Mouse (Mus musculus) kidney, postnatal 0 days (tissue): ENCODE data around the gene 1700018G05Rik. TPM values are rescaled to one million over a fixed set of nuclear protein-coding genes. Genes with fewer than 3 reads are reported as not detected.
"Not testable (repeated sequence)": the region's sequence is repeated elsewhere in the genome, so short reads cannot be mapped to it uniquely, and the experiment has no call there.

Experiments used
- ATAC-seq: fragments of 200-750 bp; cut with Nextera tagmentation; replicated peaks from 2 replicates; pipeline ENCODE4 v1.8.0; 2017; ENCODE audit warnings: low read depth, moderate number of reproducible peaks, moderate TSS enrichment, moderate library complexity; ENCODE audit not compliant: low FRiP score
- DNase-seq: peaks from one replicate; pipeline ENCODE4 v3.0.0-alpha.2; 2016; ENCODE audit warnings: low spot score
- H3K27ac ChIP-seq: fragments of 300-500 bp; sonication (generic); 2 replicates; pipeline ENCODE4 v1.5.1; 2014; ENCODE audit warnings: mild to moderate bottlenecking
- H3K27me3 ChIP-seq: fragments of 300-500 bp; sonication (generic); 2 replicates; pipeline ENCODE4 v1.6.1; 2014; ENCODE audit warnings: low read length, mixed read lengths; ENCODE audit not compliant: insufficient read depth
- H3K36me3 ChIP-seq: fragments of 300-500 bp; sonication (generic); 2 replicates; pipeline ENCODE4 v1.6.1; 2014; ENCODE audit warnings: low read length, mixed read lengths; ENCODE audit not compliant: insufficient read depth
- H3K4me1 ChIP-seq: fragments of 300-500 bp; sonication (generic); replicated peaks from 2 replicates; pipeline ENCODE4 v1.6.1; 2014; ENCODE audit warnings: antibody characterized with exemption, low read length, mixed read lengths; ENCODE audit not compliant: insufficient read depth
- H3K4me2 ChIP-seq: fragments of 300-500 bp; sonication (generic); 2 replicates; pipeline ENCODE4 v1.6.1; 2014; ENCODE audit warnings: mild to moderate bottlenecking, low read length, moderate library complexity, mixed read lengths
- H3K4me3 ChIP-seq: fragments of 300-500 bp; sonication (generic); replicated peaks from 2 replicates; pipeline ENCODE4 v1.5.1; 2014; ENCODE audit warnings: low read depth, low read length
- H3K9ac ChIP-seq: fragments of 300-500 bp; sonication (generic); 2 replicates; pipeline ENCODE4 v1.6.1; 2014; ENCODE audit warnings: low read depth, low read length
- H3K9me3 ChIP-seq: fragments of 300-500 bp; sonication (generic); replicated peaks from 2 replicates; pipeline ENCODE4 v1.6.1; 2016; ENCODE audit warnings: low read length, inconsistent platforms, mixed read lengths
- CTCF ChIP-seq: IDR thresholded peaks from 2 replicates; pipeline ENCODE4 v1.5.1; 2016; ENCODE audit warnings: antibody characterized with exemption, low read depth, mild to moderate bottlenecking, moderate library complexity
- WGBS: fragments of 180-500 bp; shearing (Covaris S2); extraction: QIAGEN DNeasy Blood & Tissue Kit; methylation state at CpG from one replicate; pipeline ENCODE4 v1.1.7; 2014; 5-methylcytosine and 5-hydroxymethylcytosine counted together
- polyA plus RNA-seq: library from polyadenylated mRNA; unstranded; fragments of >200 nt; fragmentation: Nextera tagmentation; extraction: Ambion mirVana; gene quantifications from 2 replicates; pipeline ENCODE4 v1.2.1, GENCODE M21; 2015

1700018G05Rik gene
- polyA plus RNA-seq, 1 experiment from 2014 or later, result not detected

- Histone ChIP-seq H3K27ac (no peak overlapping the region), H3K27me3 (0 out of 2 replicates have a peak, but pooled peaks cover 6% of the 10 kb centered on the region), H3K4me1 (no peaks in the 10 kb centered on the region), H3K36me3 (no peaks in the 10 kb centered on the region), H3K4me3 (peak overlapping the region; percentile 43; the same call in 1 of the 2 replicates), H3K9me3 (no peaks in the 10 kb centered on the region), H3K9ac (no peak overlapping the region), H3K4me2 (peak overlapping the region; percentile 64; the same call in 1 of the 2 replicates)
- TF ChIP-seq CTCF, result no peak
- 57% methylated on average over 8 of the region's 8 CpGs for WGBS
- ATAC-seq (no peak), DNase-seq (no peak)
Observed at GRCm38 (mm10) chrX:102934395-102934764, 6.2 kb downstream of the 1700018G05Rik start.

- Histone ChIP-seq H3K27me3 (0 out of 2 replicates have a peak, but pooled peaks cover 6% of the 10 kb centered on the region), H3K9ac (no peak overlapping the region), H3K4me2 (no peak overlapping the region), H3K27ac (no peak overlapping the region), H3K36me3 (no peaks in the 10 kb centered on the region), H3K4me3 (no peak overlapping the region), H3K9me3 (no peaks in the 10 kb centered on the region), H3K4me1 (no peaks in the 10 kb centered on the region)
- 43% methylated on average over 5 of the region's 5 CpGs for WGBS
- ATAC-seq (no peak), DNase-seq (peak; percentile 9)
- TF ChIP-seq CTCF, result no peak
Observed at GRCm38 (mm10) chrX:102936743-102937142, 8.6 kb downstream of the 1700018G05Rik start.

- ATAC-seq, H3K27ac ChIP-seq, H3K4me1 ChIP-seq, H3K9me3 ChIP-seq, H3K4me3 ChIP-seq, H3K4me2 ChIP-seq, H3K36me3 ChIP-seq, DNase-seq, H3K27me3 ChIP-seq, H3K9ac ChIP-seq: not testable (repeated sequence)
- WGBS, result 87% methylated on average over 11 of the region's 11 CpGs
Observed at GRCm38 (mm10) chrX:102950136-102950535, 22.0 kb downstream of the 1700018G05Rik start.

GRCm38 (mm10) chrX:102958917-102959316 lies 30.7 kb downstream of the 1700018G05Rik start:
- no peak overlapping the region for H3K4me2 ChIP-seq
- H3K27ac ChIP-seq, result no peak overlapping the region
- no peak for ATAC-seq
- H3K9me3 ChIP-seq, result no peaks in the 10 kb centered on the region
- H3K9ac ChIP-seq, result no peak overlapping the region
- peak; percentile 52 for DNase-seq
- TF ChIP-seq CTCF, result peak; percentile 72
- 36% methylated on average over 4 of the region's 4 CpGs for WGBS
- no peaks in the 10 kb centered on the region for H3K36me3 ChIP-seq
- no peaks in the 10 kb centered on the region for H3K27me3 ChIP-seq
- H3K4me1 ChIP-seq, result no peaks in the 10 kb centered on the region
- no peak overlapping the region for H3K4me3 ChIP-seq

- WGBS, result 61% methylated on average over 2 of the region's 2 CpGs
- Histone ChIP-seq H3K4me3 (no peak overlapping the region), H3K9me3 (no peaks in the 10 kb centered on the region), H3K4me2 (no peak overlapping the region), H3K27me3 (no peaks in the 10 kb centered on the region), H3K9ac (no peak overlapping the region), H3K27ac (no peak overlapping the region), H3K36me3 (no peaks in the 10 kb centered on the region), H3K4me1 (no peaks in the 10 kb centered on the region)
- no peak for DNase-seq
- no peak for TF ChIP-seq CTCF
- no peak for ATAC-seq
Observed at GRCm38 (mm10) chrX:102960581-102960980, 32.4 kb downstream of the 1700018G05Rik start.

Other genes starting within 250 kb of the 1700018G05Rik start
- not detected in 2 replicates for gene Gm3880, start 241.4 kb upstream of the 1700018G05Rik start, polyA plus RNA-seq
- gene Gm9112, start 220.7 kb upstream of the 1700018G05Rik start, polyA plus RNA-seq, result not detected in 2 replicates
- not detected in 2 replicates for gene Dmrtc1b, start 220.5 kb upstream of the 1700018G05Rik start, polyA plus RNA-seq
- not detected in 2 replicates for gene Dmrtc1c1, start 125.4 kb upstream of the 1700018G05Rik start, polyA plus RNA-seq
- not detected in 2 replicates for gene Dmrtc1c2, start 73.8 kb upstream of the 1700018G05Rik start, polyA plus RNA-seq
- gene 1700031F05Rik, start 60.4 kb upstream of the 1700018G05Rik start, polyA plus RNA-seq, result not detected in 2 replicates
- gene Dmrtc1a, start 19.7 kb upstream of the 1700018G05Rik start, polyA plus RNA-seq, result 2.8 and 3.3 TPM in 2 replicates
- not detected in 2 replicates for gene 1700011M02Rik, start 19.5 kb upstream of the 1700018G05Rik start, polyA plus RNA-seq